Mouse (Mus musculus) c-Kit-negative CD71-positive TER-119-positive erythroid progenitor cells, embryonic 14.5 days (primary cell): ENCODE measurements around the gene Phgdh.
"Not testable (repeated sequence)": the region's sequence is repeated elsewhere in the genome, so short reads cannot be mapped to it uniquely, and the experiment has no call there.

Experiments used
- DNase-seq: peaks from one replicate; pipeline ENCODE4 v3.0.0-alpha.2; 2013; ENCODE audit warnings: low read depth, low spot score

The Phgdh gene

GRCm38 (mm10) chr3:98339706-98340109, at the start of gene Phgdh:
Phgdh (minus strand) TSS chr3:98339990.
- not testable (repeated sequence) for DNase-seq

- no peak for DNase-seq
These were observed 49.5 kb upstream of the Phgdh start for GRCm38 (mm10) chr3:98389305-98389704.

- no peak for DNase-seq
These were observed 48.0 kb upstream of the Phgdh start for GRCm38 (mm10) chr3:98387756-98388155.

- no peak for DNase-seq
These were observed 47.3 kb upstream of the Phgdh start for GRCm38 (mm10) chr3:98387086-98387485.

GRCm38 (mm10) chr3:98383024-98383790, 43.4 kb upstream of the Phgdh start:
- DNase-seq: no peak

- DNase-seq: no peak
These were observed 42.6 kb upstream of the Phgdh start, which contains the start of gene Zfp697 for GRCm38 (mm10) chr3:98382246-98382939. Zfp697 (plus strand) TSS chr3:98382461.

- DNase-seq: no peak
These were observed 42.0 kb upstream of the Phgdh start for GRCm38 (mm10) chr3:98381677-98382245.

- no peak for DNase-seq
These were observed 39.4 kb upstream of the Phgdh start for GRCm38 (mm10) chr3:98379236-98379635.

- no peak for DNase-seq
These were observed 38.5 kb upstream of the Phgdh start for GRCm38 (mm10) chr3:98378267-98378666.

GRCm38 (mm10) chr3:98374980-98375379, 35.2 kb upstream of the Phgdh start:
- DNase-seq: no peak

- DNase-seq: no peak
These were observed 34.4 kb upstream of the Phgdh start for GRCm38 (mm10) chr3:98374062-98374719.

GRCm38 (mm10) chr3:98368776-98369175, 29.0 kb upstream of the Phgdh start:
- DNase-seq: no peak

- DNase-seq: no peak
These were observed 28.5 kb upstream of the Phgdh start for GRCm38 (mm10) chr3:98368283-98368682.

- no peak for DNase-seq
These were observed 27.0 kb upstream of the Phgdh start for GRCm38 (mm10) chr3:98366823-98367222.

GRCm38 (mm10) chr3:98366086-98366485, 26.3 kb upstream of the Phgdh start:
- no peak for DNase-seq

- DNase-seq: no peak
These were observed 23.0 kb upstream of the Phgdh start for GRCm38 (mm10) chr3:98362753-98363152.

GRCm38 (mm10) chr3:98356632-98357370, 17.0 kb upstream of the Phgdh start:
- no peak for DNase-seq

GRCm38 (mm10) chr3:98356026-98356365, 16.2 kb upstream of the Phgdh start:
- DNase-seq: no peak

- no peak for DNase-seq
These were observed 15.7 kb upstream of the Phgdh start for GRCm38 (mm10) chr3:98355344-98356025.

- no peak for DNase-seq
These were observed 14.1 kb upstream of the Phgdh start for GRCm38 (mm10) chr3:98353892-98354291.

GRCm38 (mm10) chr3:98348705-98349104, 8.9 kb upstream of the Phgdh start:
- no peak for DNase-seq
